Mouse (Mus musculus) forebrain, embryonic 10.5 days (tissue): ENCODE measurements around the gene Hyou1. TPM values are rescaled to one million over a fixed set of nuclear protein-coding genes. Genes with fewer than 3 reads are reported as not detected.
"Not testable (repeated sequence)": the region's sequence is repeated elsewhere in the genome, so short reads cannot be mapped to it uniquely, and the experiment has no call there.

Source experiments
- DNase-seq: peaks from one replicate; pipeline ENCODE4 v3.0.0-alpha.2; 2017; ENCODE audit warnings: low spot score; ENCODE audit errors: extremely low spot score
- H3K27ac ChIP-seq: fragments of 300-500 bp; sonication (generic); 2 replicates; pipeline ENCODE4 v1.5.1; 2016; ENCODE audit warnings: mild to moderate bottlenecking
- H3K27me3 ChIP-seq: fragments of 300-500 bp; sonication (generic); 2 replicates; pipeline ENCODE4 v1.6.1; 2016; ENCODE audit warnings: mild to moderate bottlenecking; ENCODE audit not compliant: poor library complexity, severe bottlenecking
- H3K36me3 ChIP-seq: fragments of 300-500 bp; sonication (generic); replicated peaks from 2 replicates; pipeline ENCODE4 v1.6.1; 2016; ENCODE audit warnings: mild to moderate bottlenecking, moderate library complexity
- H3K4me1 ChIP-seq: fragments of 300-500 bp; sonication (generic); 2 replicates; pipeline ENCODE4 v1.6.1; 2016
- H3K4me3 ChIP-seq: fragments of 300-500 bp; sonication (generic); 2 replicates; pipeline ENCODE4 v1.5.1; 2016; ENCODE audit warnings: mild to moderate bottlenecking, moderate library complexity
- H3K9me3 ChIP-seq: fragments of 300-500 bp; sonication (generic); 2 replicates; pipeline ENCODE4 v1.6.1; 2016; ENCODE audit warnings: mild to moderate bottlenecking, moderate library complexity
- WGBS: fragments of 180-500 bp; shearing (Covaris S2); methylation state at CpG from one replicate; pipeline ENCODE4 v1.1.7; 2016; 5-methylcytosine and 5-hydroxymethylcytosine counted together
- polyA plus RNA-seq: library from polyadenylated mRNA; unstranded; fragments of >200 nt; fragmentation: Nextera tagmentation; extraction: Ambion mirVana; gene quantifications from 2 replicates; pipeline ENCODE4 v1.2.1, GENCODE M21; 2016

Gene Hyou1
- polyA plus RNA-seq, 1 experiment from 2014 or later: 38.7 TPM

GRCm38 (mm10) chr9:44361190-44361917 lies 17.9 kb upstream of the Hyou1 start, which contains the start of gene Vps11:
Gene Vps11, minus strand, starts transcription at chr9:44361670.
- WGBS: under 1% methylated on average over 44 of the region's 44 CpGs
- Histone ChIP-seq H3K9me3 (no peaks in the 10 kb centered on the region), H3K27ac (peak within 1 kb of the TSS; percentile 83), H3K36me3 (peaks cover 35% of the 10 kb centered on the region), H3K4me1 (peaks cover 8% of the 10 kb centered on the region), H3K27me3 (no peaks in the 10 kb centered on the region), H3K4me3 (peak within 1 kb of the TSS; percentile 89)
- DNase-seq: peak; percentile 97

- WGBS: 44% methylated on average over 4 of the region's 4 CpGs
- H3K36me3 ChIP-seq: peaks cover 29% of the 10 kb centered on the region
- not testable (repeated sequence) for DNase-seq, H3K4me1 ChIP-seq, H3K9me3 ChIP-seq, H3K27me3 ChIP-seq
- H3K27ac ChIP-seq: peak overlapping the region; percentile 83
- H3K4me3 ChIP-seq: peak overlapping the region; percentile 89
These were observed 17.4 kb upstream of the Hyou1 start for GRCm38 (mm10) chr9:44361931-44362330.

- WGBS: 60% methylated on average over 3 of the region's 3 CpGs
- DNase-seq: no peak
These were observed 14.8 kb upstream of the Hyou1 start for GRCm38 (mm10) chr9:44364480-44364879.

DNA sequence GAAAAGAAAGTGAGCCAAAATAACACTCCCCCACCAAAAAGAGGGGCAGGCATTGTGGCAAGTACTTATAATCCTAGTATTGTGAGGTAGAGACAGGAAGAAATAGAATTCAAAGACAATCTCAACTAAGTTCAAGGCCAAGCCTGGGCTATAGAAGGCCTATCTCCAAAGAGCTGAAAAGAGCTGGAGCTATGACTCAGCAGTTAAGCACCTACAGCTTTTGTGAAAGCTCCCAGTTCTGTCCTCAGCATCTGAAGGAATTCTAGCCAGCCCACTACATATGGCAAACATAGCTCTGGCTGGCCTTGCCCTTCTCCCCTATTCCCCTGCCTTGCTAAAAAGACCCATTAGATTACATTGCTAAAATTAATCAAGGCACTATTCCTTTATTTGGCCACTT lies 5.9 kb upstream of the Hyou1 start:
- Histone ChIP-seq H3K9me3 (no peaks in the 10 kb centered on the region), H3K36me3 (no peaks in the 10 kb centered on the region), H3K4me3 (no peak overlapping the region), H3K27me3 (no peaks in the 10 kb centered on the region), H3K27ac (no peak overlapping the region), H3K4me1 (peaks cover 8% of the 10 kb centered on the region)
- DNase-seq: no peak

More at GRCm38 (mm10) chr9:44364480-44364879, 14.8 kb upstream of the Hyou1 start:
- no peak overlapping the region for H3K27ac ChIP-seq
- no peaks in the 10 kb centered on the region for H3K27me3 ChIP-seq
- H3K36me3 ChIP-seq: peaks cover 5% of the 10 kb centered on the region
- peaks cover 8% of the 10 kb centered on the region for H3K4me1 ChIP-seq
- H3K4me3 ChIP-seq: no peak overlapping the region
- H3K9me3 ChIP-seq: no peaks in the 10 kb centered on the region

GRCm38 (mm10) chr9:44376141-44376540 lies 3.1 kb upstream of the Hyou1 start:
- WGBS: 91% methylated on average over 6 of the region's 6 CpGs
- no peak for DNase-seq
- Histone ChIP-seq H3K9me3 (no peaks in the 10 kb centered on the region), H3K27ac (no peak overlapping the region), H3K4me1 (peaks cover 26% of the 10 kb centered on the region), H3K27me3 (no peaks in the 10 kb centered on the region), H3K4me3 (no peak overlapping the region), H3K36me3 (peaks cover 8% of the 10 kb centered on the region)

DNA sequence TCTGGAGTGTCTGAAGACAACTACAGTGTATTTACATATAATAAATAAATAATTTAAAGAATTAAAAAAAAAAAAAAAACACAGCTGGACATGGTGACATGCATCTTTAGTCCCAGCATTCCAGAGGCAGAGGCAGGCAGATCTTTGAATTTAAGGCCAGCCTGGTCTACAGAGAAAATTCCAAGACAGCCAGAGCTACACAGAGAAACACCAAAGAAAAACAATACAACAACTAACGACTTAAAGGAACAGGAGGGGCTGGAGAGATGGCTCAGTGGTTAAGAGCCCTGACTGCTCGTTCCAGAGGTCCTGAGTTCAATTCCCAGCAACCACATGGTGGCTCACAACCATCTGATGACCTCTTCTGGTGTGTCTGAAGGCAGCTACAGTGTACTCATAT lies 2.0 kb upstream of the Hyou1 start:
- H3K9me3 ChIP-seq, H3K4me3 ChIP-seq, DNase-seq, H3K27ac ChIP-seq, H3K27me3 ChIP-seq: not testable (repeated sequence)
- Histone ChIP-seq H3K4me1 (peaks cover 30% of the 10 kb centered on the region), H3K36me3 (peaks cover 20% of the 10 kb centered on the region)
- WGBS: 86% methylated on average over 2 of the region's 2 CpGs

DNA sequence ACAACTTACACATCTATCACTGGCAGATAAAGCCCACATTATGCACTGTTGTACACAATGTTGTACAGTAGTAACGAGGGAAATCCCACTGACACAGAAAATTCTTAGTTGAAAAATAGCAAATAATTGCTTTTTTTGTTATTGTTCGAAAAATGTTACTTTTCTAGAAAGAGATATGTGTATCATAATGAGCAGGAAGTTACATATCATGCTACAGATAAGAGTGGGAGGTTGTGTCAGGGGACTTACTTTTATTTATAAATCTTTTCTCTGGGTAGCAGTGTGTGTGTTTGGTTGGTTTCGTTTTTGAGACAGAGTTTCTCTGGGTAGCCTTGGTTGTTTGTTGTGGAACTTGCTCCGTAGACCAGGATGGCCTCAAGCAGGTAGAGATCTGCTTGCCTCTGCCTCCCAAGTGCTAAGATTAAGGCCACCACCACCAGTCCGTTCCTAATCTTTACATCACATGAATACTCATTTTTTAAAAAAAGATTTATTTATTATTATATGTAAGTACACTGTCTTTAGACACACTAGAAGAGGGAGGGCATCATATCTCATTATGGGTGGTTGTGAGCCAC lies 1.0 kb upstream of the Hyou1 start:
- 91% methylated on average over 5 of the region's 5 CpGs for WGBS
- peak overlapping the region; percentile 90 for H3K27ac ChIP-seq
- peaks cover 30% of the 10 kb centered on the region for H3K4me1 ChIP-seq
- H3K4me3 ChIP-seq: peak overlapping the region; percentile 76
- DNase-seq: no peak
- H3K36me3 ChIP-seq: peaks cover 29% of the 10 kb centered on the region
- H3K9me3 ChIP-seq: no peaks in the 10 kb centered on the region
- no peaks in the 10 kb centered on the region for H3K27me3 ChIP-seq

DNA sequence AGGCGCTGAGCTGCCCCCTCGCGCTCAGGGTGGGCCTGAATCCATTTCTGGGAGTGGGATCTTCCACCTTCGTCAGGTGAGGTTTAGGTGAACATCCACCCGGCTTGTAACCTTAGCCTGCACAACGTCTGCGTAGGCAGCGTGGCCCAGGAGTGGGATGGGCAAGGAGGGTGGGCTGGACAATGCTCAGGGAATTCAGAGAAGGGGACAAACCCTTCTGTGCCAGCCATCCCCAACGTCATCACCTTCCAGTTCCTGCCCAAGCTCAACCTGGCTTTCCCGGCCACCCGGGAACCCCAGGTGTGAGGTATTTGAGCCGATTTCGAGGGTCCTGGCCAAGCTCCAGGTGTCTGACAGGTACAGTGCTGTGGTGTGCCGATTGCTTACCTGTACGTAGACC lies 572 bp downstream of the Hyou1 start:
- Histone ChIP-seq H3K27ac (peak overlapping the region; percentile 90), H3K27me3 (no peaks in the 10 kb centered on the region), H3K4me3 (peak overlapping the region; percentile 76), H3K36me3 (peaks cover 46% of the 10 kb centered on the region), H3K9me3 (no peaks in the 10 kb centered on the region), H3K4me1 (peaks cover 30% of the 10 kb centered on the region)
- no peak for DNase-seq
- 11% methylated on average over 15 of the region's 15 CpGs for whole genome bisulfite sequencing

DNA sequence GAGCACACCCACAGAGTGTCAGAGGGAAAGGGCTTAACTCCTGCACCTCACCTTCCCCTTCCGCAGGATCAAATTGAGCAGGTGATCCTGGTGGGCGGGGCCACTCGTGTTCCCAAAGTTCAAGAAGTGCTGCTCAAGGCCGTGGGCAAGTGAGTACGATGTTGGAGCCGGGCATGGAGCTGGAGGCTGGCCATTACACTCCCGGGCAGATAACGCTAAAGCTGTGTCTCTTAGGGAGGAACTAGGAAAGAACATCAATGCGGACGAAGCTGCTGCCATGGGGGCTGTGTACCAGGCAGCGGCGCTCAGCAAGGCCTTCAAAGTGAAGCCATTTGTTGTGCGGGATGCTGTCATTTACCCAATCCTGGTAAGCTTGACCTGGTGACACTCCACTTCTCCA lies 5.3 kb downstream of the Hyou1 start:
- Histone ChIP-seq H3K9me3 (no peaks in the 10 kb centered on the region), H3K27me3 (no peaks in the 10 kb centered on the region), H3K27ac (no peak overlapping the region), H3K36me3 (peaks cover 93% of the 10 kb centered on the region), H3K4me1 (peaks cover 19% of the 10 kb centered on the region), H3K4me3 (no peak overlapping the region)
- no peak for DNase-seq
- WGBS: 93% methylated on average over 13 of the region's 13 CpGs

GRCm38 (mm10) chr9:44387221-44387620 lies 7.9 kb downstream of the Hyou1 start:
- H3K36me3 ChIP-seq: peaks cover 100% of the 10 kb centered on the region
- no peak overlapping the region for H3K4me3 ChIP-seq
- H3K9me3 ChIP-seq: no peaks in the 10 kb centered on the region
- no peaks in the 10 kb centered on the region for H3K27me3 ChIP-seq
- H3K27ac ChIP-seq: no peak overlapping the region
- DNase-seq: no peak
- whole genome bisulfite sequencing: 89% methylated on average over 3 of the region's 3 CpGs
- no peaks in the 10 kb centered on the region for H3K4me1 ChIP-seq

DNA sequence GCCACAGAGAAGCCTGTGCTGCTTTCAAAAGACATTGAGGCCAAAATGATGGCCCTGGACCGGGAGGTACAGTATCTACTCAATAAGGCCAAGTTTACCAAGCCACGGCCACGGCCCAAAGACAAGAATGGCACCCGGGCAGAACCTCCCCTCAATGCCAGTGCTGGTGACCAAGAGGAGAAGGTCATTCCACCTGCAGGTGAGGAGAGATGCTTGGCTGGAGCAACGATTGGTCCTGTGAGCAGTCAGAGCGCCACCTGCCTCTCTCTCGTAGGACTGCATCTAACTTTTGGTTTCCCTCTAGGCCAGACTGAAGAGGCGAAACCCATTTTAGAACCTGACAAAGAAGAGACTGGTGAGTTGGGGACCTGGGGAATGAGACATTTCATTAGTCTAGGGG lies 10.0 kb downstream of the Hyou1 start:
- no peak overlapping the region for H3K27ac ChIP-seq
- H3K36me3 ChIP-seq: peaks cover 90% of the 10 kb centered on the region
- H3K4me1 ChIP-seq: no peaks in the 10 kb centered on the region
- H3K27me3 ChIP-seq: no peaks in the 10 kb centered on the region
- H3K9me3 ChIP-seq: no peaks in the 10 kb centered on the region
- 66% methylated on average over 8 of the region's 8 CpGs for WGBS
- no peak overlapping the region for H3K4me3 ChIP-seq
- DNase-seq: no peak

DNA sequence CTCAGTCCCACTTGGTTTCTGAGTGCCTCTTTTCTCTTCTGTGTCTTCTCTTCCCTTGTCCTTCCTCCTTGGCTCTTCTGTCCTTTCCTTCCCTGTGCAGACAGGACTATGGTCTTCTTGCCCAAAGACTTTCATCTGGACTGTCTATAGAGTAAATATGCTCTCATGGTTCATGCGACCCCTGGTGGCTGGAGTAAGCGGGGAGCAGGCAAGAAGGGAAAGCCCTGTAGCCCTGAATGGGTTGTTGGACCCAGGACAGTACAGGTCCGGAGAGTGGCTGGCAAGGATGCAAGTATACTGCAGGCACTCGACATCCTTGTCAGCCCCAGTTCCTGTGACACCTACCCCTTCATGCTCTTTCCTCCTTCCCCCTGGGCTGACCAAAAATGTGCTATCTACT lies 12.2 kb downstream of the Hyou1 start:
- Histone ChIP-seq H3K4me1 (peaks cover 5% of the 10 kb centered on the region), H3K9me3 (no peaks in the 10 kb centered on the region), H3K36me3 (peaks cover 68% of the 10 kb centered on the region), H3K27me3 (no peaks in the 10 kb centered on the region), H3K4me3 (no peak overlapping the region), H3K27ac (no peak overlapping the region)
- 47% methylated on average over 4 of the region's 4 CpGs for WGBS
- peak; percentile 56 for DNase-seq

GRCm38 (mm10) chr9:44396684-44397411 lies 17.6 kb downstream of the Hyou1 start, which contains the start of gene Slc37a4:
Gene Slc37a4, plus strand, starts transcription at chr9:44396852.
- H3K27me3 ChIP-seq: no peaks in the 10 kb centered on the region
- peak; percentile 91 for DNase-seq
- H3K36me3 ChIP-seq: peaks cover 47% of the 10 kb centered on the region
- under 1% methylated on average over 43 of the region's 43 CpGs for WGBS
- H3K27ac ChIP-seq: peak within 1 kb of the TSS; percentile 91
- H3K4me1 ChIP-seq: peaks cover 37% of the 10 kb centered on the region
- peak within 1 kb of the TSS; percentile 84 for H3K4me3 ChIP-seq
- no peaks in the 10 kb centered on the region for H3K9me3 ChIP-seq
